Mouse (Mus musculus) liver, adult 2 months (tissue): ENCODE measurements around the gene Ubash3a. TPM values are rescaled to one million over a fixed set of nuclear protein-coding genes. Genes with fewer than 3 reads are reported as not detected.

Experiments
- DNase-seq: peaks from one replicate; pipeline ENCODE4 v3.0.0-alpha.2; 2011; ENCODE audit warnings: low read depth, low spot score; ENCODE audit errors: extremely low read depth
- H3K27ac ChIP-seq: fragments of 200-500 bp; replicated peaks from 2 replicates; pipeline ENCODE4 v1.5.1; 2012; ENCODE audit warnings: low read depth, mild to moderate bottlenecking, control low read depth, inconsistent platforms, low read length; ENCODE audit not compliant: insufficient read depth
- H3K27me3 ChIP-seq: fragments of 200-500 bp; 2 replicates; pipeline ENCODE4 v1.6.1; 2012; ENCODE audit warnings: mild to moderate bottlenecking, moderate library complexity, low read length, inconsistent platforms; ENCODE audit not compliant: control insufficient read depth, insufficient read depth
- H3K36me3 ChIP-seq: fragments of 200-500 bp; 2 replicates; pipeline ENCODE4 v1.6.1; 2012; ENCODE audit warnings: low read length, inconsistent platforms; ENCODE audit not compliant: control insufficient read depth, insufficient read depth
- H3K4me1 ChIP-seq: fragments of 200-500 bp; 2 replicates; pipeline ENCODE4 v1.6.1; 2011; ENCODE audit warnings: low read length; ENCODE audit not compliant: control insufficient read depth, insufficient read depth
- H3K4me3 ChIP-seq: fragments of 200-500 bp; 2 replicates; pipeline ENCODE4 v1.5.1; 2011; ENCODE audit warnings: low read depth, mild to moderate bottlenecking, control low read depth, low read length, moderate library complexity; ENCODE audit not compliant: insufficient read depth
- H3K79me2 ChIP-seq: fragments of 200-500 bp; 2 replicates; pipeline ENCODE4 v1.6.1; 2012; ENCODE audit warnings: inconsistent platforms, mild to moderate bottlenecking, low read length, moderate library complexity; ENCODE audit not compliant: control insufficient read depth, insufficient read depth
- H3K9ac ChIP-seq: fragments of 200-500 bp; 2 replicates; pipeline ENCODE4 v1.6.1; 2012; ENCODE audit warnings: low read depth, mild to moderate bottlenecking, control low read depth, inconsistent platforms, low read length
- CTCF ChIP-seq: fragments of 200-500 bp; IDR thresholded peaks from 2 replicates; pipeline ENCODE4 v1.5.1; 2011; ENCODE audit warnings: low read depth, low read length, control low read depth
- POLR2A ChIP-seq: fragments of 200-500 bp; IDR thresholded peaks from 2 replicates; pipeline ENCODE4 v1.6.1; 2011; ENCODE audit warnings: low read length, control low read depth; ENCODE audit not compliant: insufficient read depth; ENCODE audit errors: extremely low read depth
- WGBS: fragments of 180-500 bp; shearing (Covaris S2); methylation state at CpG from one replicate; pipeline ENCODE4 v1.1.7; 2018; 5-methylcytosine and 5-hydroxymethylcytosine counted together
- polyA plus RNA-seq: library from polyadenylated mRNA; depleted of rRNA; stranded (reverse); fragments of >200 nt; gene quantifications from 2 replicates; pipeline ENCODE4 v1.2.3, GENCODE M21; 2012
- total RNA-seq: library from RNA; depleted of rRNA; stranded (reverse); fragments of >200 nt; gene quantifications from 2 replicates; pipeline ENCODE4 v1.2.3, GENCODE M21; 2014

Ubash3a gene
- total and polyA plus RNA-seq, 2 experiments, result 0.09 to 0.31 TPM

DNA sequence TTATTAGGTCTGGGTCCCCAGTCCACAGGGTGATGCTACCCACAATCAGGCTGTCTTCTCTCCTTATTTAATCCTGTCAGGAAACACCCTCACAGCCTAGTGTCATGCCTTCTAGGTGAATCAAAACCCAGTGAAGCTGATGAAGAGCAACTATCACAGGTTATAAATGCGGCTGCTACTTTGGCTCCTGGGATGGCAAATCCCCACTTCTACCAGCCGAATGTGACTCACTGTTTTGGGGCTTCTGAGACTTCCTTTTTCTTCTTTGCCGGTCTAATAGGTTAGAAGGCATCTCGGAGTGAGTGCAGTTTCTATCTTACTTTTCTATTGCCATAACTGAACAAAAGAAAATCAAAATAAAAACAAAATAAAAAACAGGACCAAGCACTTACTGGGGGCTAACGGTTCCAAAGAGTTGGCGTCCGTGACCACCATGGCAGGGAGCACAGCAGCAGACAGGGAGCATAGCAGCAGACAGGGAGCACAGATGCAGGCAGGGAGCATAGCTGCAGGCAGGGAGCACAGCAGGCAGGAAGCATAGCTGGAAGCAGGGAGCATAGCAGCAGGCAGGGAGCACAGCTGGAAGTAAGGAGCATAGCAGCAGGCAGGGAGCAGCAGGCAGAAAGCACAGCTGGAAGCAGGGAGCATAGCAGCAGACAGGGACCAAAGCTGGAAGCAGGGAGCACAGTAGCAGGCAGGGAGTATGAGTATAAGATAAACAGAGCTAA is 81.5 kb downstream of the Ubash3a start:
- H3K4me1 ChIP-seq, result no peaks in the 10 kb centered on the region
- WGBS, result 76% methylated on average over 7 of the region's 7 CpGs
- H3K36me3 ChIP-seq, result no peaks in the 10 kb centered on the region
- TF ChIP-seq CTCF, result no peak
- no peak for TF ChIP-seq POLR2A
- 0 out of 2 replicates have a peak, but pooled peaks cover 6% of the 10 kb centered on the region for H3K27me3 ChIP-seq
- H3K79me2 ChIP-seq, result no peaks in the 10 kb centered on the region
- no peak for DNase-seq
- H3K9ac ChIP-seq, result no peak overlapping the region
- H3K27ac ChIP-seq, result no peak overlapping the region
- H3K4me3 ChIP-seq, result no peak overlapping the region

DNA sequence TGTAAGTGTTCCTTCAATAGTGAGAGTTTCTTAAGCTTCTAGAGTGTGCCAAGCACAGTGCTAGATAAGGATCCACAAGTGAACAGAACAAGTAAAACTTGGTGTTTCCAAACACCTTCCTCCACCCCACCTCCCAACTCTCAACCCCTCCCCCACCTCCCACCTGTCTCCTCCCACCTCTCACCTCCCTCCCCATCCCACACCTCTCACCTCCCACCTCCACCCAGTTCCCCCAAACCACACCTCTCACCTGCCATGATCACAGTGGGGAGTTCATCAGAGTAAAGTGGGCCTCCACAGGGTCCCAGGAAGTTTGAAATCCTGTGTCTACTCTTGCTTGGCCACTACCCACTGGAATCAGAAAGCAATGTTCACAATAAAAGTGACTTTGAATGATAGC is 82.6 kb downstream of the Ubash3a start:
- Histone ChIP-seq H3K4me1 (peaks cover 2% of the 10 kb centered on the region; the same call in 1 of the 2 replicates), H3K9ac (no peak overlapping the region), H3K36me3 (no peaks in the 10 kb centered on the region), H3K27ac (no peak overlapping the region), H3K4me3 (no peak overlapping the region), H3K27me3 (0 out of 2 replicates have a peak, but pooled peaks cover 6% of the 10 kb centered on the region), H3K79me2 (no peaks in the 10 kb centered on the region)
- no peak for DNase-seq
- TF ChIP-seq POLR2A, result no peak
- no peak for TF ChIP-seq CTCF

DNA sequence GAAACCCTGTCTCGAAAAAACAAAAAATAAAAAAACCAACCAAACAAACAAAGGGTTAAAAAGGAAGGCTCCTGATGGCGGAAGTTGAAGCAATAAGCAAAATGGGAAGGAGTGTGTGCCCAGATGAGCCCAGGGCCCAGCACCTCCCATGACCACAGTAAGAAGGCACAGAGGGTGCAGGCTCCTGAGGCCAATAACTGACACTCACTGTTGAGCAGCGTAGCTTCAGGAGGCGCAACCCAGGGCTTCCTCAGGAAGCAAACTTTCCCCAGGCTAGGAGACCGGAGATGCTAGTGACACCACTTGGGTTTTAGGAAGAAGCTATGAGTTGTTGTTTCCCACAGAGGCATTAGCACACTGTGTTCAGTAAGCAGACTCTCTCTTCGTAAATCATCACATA is 83.2 kb downstream of the Ubash3a start:
- H3K79me2 ChIP-seq, result no peaks in the 10 kb centered on the region
- H3K4me3 ChIP-seq, result no peak overlapping the region
- peaks cover 5% of the 10 kb centered on the region for H3K4me1 ChIP-seq
- WGBS, result 71% methylated on average over 6 of the region's 6 CpGs
- H3K36me3 ChIP-seq, result no peaks in the 10 kb centered on the region
- no peak overlapping the region for H3K27ac ChIP-seq
- no peak overlapping the region for H3K9ac ChIP-seq
- 0 out of 2 replicates have a peak, but pooled peaks cover 6% of the 10 kb centered on the region for H3K27me3 ChIP-seq
- DNase-seq, result no peak
- TF ChIP-seq CTCF, result no peak
- TF ChIP-seq POLR2A, result no peak

DNA sequence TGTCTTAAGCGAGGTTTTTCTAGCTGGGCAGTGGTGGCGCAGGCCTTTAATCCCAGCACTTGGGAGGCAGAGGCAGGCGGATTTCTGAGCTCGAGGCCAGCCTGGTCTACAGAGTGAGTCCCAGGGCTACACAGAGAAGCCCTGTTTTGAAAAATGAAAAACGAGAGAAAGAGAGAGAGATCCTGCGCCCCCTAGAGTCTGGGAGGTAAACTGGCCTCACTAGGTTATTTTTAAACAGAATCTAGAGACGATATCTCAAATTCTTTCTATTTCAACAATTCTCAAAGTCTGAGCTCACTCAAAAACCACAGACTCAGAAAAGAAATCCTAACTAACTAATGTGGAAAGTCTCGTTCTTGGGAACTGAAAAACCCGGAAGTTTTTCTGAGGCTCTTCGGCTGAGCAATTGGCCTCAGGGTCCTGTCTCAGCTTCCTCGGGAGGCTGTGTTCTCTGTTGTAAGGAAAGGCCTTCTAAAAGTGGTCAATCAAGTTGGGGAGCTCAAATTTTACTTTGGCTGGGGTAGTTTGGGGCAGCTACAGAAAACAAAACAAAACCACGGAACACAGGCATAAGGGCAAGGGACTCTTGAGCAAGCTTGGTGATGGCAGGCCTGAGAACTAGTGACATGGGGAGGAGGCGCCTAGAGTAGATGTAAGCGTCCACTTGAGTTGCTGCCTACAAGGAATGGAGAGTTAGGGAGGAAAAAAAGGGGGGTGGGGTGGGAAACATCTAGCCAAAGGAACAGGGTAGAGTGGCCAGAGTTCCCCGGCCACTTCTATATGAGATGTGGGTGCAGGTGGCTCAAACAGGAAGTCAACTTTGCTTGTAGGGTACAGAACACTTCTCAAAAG is 86.9 kb downstream of the Ubash3a start:
- no peaks in the 10 kb centered on the region for H3K36me3 ChIP-seq
- TF ChIP-seq POLR2A (no peak), CTCF (peak; percentile 31; the same call in 1 of the 2 replicates)
- H3K9ac ChIP-seq, result no peak overlapping the region
- H3K4me3 ChIP-seq, result no peak overlapping the region
- H3K27ac ChIP-seq, result no peak overlapping the region
- no peaks in the 10 kb centered on the region for H3K79me2 ChIP-seq
- H3K27me3 ChIP-seq, result no peaks in the 10 kb centered on the region
- WGBS, result 75% methylated on average over 15 of the region's 15 CpGs
- DNase-seq, result no peak
- H3K4me1 ChIP-seq, result peaks cover 10% of the 10 kb centered on the region

DNA sequence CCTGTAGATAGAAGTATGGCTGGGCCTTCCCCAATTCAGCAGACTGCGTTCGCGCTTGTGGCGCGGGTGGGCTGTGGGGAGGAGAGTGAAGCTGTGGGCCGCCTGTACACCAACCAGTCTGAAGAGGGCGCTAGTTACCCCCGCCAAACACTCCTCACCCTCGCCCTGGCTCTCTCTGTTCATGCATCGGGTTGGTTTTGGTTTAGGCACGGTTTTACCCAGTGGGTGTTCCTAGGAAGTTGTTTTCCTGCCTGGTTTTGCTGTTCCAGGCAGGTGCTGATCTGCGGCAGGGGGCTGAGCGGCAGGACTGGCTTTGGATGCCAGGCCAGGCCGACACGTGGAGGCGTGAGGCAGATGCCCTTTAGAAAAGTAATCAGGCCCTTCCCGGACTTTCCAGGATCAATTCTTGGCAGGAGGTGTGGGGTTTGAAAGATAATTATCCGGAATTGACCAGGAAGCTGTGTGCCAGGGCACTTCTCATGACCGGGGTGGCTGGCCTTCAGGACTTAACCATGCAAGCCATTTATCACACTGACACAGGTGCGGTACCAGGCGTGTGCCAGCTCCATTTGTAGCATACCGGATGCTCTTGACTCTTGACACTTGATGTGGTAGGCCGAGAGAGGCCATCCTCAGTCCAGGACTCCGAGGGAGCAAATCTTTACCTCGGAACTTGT is 87.7 kb downstream of the Ubash3a start:
- peak overlapping the region; percentile 27 for H3K27ac ChIP-seq
- peak overlapping the region; percentile 74; the same call in 1 of the 2 replicates for H3K9ac ChIP-seq
- DNase-seq, result peak; percentile 97
- peak overlapping the region; percentile 63 for H3K4me3 ChIP-seq
- no peaks in the 10 kb centered on the region for H3K27me3 ChIP-seq
- 18% methylated on average over 25 of the region's 25 CpGs for WGBS
- TF ChIP-seq POLR2A (no peak), CTCF (peak; percentile 78)
- no peaks in the 10 kb centered on the region for H3K79me2 ChIP-seq
- no peaks in the 10 kb centered on the region for H3K36me3 ChIP-seq
- peaks cover 10% of the 10 kb centered on the region for H3K4me1 ChIP-seq
